Mouse (Mus musculus) E14TG2a.4 (cell line): ENCODE data around the gene Gm28308.

ENCODE experiments used
- CTCF ChIP-seq: conservative IDR thresholded peaks from 2 replicates; pipeline ENCODE4 v1.5.1; 2014; ENCODE audit warnings: low read length
- POU5F1 ChIP-seq: IDR thresholded peaks from 2 replicates; pipeline ENCODE4 v1.6.1; 2014; ENCODE audit warnings: low read length, borderline replicate concordance

- TF ChIP-seq CTCF: peak; percentile 34
- TF ChIP-seq POU5F1: no peak
These were observed 43.8 kb upstream of the Gm28308 start for GRCm38 (mm10) chr6:52256956-52257355.
